Mouse (Mus musculus) spleen, postnatal 14 days (tissue): ENCODE results near the gene Narfl.
A peak's percentile ranks its signal among the peaks of the same experiment; 100 is the strongest.

Source experiments
- DNase-seq, 2 experiments: peaks; one replicate each; pipeline ENCODE4 v3.0.0; 2021 to 2022; ENCODE audit warnings: low spot score in 2 of 2

Narfl gene

DNA sequence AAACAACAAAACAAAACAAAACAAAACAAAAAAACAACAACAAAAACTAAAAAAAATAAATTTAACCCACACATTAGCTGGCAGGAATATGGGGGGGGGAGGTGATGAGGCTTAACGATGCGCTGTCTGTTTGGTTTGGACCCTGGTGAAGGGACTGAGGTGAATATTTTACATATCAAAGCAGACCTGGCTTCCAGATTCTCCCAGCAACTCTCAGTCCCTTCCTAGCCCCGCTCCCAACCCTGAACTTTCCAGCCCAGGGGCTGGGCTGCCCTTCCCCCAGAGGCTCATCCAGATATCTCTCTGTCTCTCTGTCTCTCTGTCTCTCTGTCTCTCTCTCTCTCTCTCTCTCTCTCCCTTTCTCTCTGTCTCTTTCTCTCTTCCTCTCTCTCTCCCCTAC, 11.0 kb upstream of the Narfl start:
- DNase-seq: no peak

DNA sequence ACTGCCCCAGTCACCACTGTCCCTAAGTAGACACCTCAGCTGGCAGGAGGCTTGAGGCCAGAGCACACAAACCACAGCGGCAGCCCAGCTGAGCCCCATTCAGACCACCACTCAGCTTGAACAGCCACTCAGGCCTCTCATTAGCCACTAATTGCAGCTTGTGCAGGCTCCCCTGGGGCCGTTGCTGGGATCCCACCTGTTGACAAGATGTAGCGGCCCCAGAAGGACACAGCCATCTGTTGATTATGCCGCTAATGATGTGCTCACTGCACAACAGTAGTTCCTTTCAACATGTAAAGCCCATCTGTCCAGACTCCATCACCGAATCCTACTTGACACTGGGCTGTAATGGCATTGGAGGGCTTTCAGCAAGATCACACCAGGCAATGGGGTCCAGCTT, 7.7 kb upstream of the Narfl start:
- DNase-seq: no peak

DNA sequence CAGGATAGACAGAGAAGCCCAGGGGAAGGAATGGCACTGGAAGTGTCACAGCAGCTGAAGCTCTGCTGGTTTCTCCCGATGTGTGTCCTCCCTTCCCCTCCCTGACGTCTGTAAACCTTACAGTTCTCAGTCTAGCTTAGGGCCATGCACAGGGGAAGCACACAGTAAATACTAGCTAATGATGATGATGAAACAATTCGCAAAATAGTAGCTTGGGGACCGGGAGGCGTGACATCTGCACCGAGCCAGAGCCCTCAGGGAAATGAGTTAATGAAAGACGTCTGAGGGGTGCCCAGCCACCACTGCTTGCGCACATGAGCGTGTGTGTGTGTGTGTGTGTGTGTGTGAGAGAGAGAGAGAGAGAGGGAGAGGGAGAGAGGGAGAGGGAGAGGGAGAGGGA, 4.2 kb upstream of the Narfl start:
- DNase-seq: no peak

DNA sequence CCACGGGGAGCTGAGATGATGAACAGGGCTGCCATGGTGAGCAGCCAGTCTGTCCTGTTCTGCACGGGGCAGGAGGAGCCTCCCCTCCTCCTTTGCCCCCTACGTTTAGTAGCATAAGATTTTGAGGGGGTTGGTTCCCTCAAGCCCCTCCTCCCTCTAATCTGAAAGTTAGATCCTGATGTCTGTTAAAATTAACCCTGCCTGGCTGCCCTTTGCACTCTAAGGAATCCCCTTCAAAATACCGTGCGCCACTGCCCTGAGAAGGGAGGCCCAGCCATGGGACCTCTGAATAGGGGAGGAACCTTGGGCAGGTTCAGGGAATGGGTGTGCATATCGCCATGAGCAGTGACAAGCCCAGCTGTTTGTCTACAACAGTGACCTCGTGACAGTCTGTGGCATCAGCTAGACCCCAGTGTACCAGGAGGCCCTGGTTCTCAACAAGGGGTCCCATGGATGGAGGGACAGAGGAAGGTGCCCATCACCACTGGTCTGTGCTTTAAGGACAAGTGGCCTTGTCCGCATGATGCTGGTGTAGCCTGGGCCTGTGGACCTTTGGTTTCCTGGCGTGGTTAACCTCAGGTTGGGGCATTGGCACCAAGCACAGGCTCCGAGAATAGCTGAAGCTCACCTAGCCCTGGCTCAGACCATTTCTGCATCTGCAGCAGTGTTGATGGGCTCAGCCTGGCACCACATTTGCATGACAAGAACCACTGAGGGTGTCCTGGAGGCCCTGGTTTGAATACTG, 1.9 kb downstream of the Narfl start:
- DNase-seq: no peak

DNA sequence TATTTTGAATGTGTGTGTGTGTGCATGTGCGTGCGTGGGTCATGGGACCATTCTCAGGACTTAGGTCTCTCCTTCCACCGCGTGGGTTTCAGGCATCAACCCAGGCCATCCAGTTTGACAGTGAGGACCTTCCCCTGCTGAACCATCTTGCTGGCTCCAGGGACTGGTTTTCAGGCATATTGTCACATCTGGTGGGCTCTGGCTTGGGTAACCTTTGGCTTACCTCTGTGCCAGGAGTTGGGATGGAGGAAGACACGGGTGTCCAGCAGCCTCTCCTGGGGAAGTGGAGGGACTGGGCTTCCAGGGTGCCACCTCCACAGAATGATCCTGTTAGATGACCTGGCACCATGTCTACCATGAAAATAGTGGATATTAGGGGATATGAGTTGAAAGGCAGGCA, 4.4 kb downstream of the Narfl start:
- DNase-seq: no peak

DNA sequence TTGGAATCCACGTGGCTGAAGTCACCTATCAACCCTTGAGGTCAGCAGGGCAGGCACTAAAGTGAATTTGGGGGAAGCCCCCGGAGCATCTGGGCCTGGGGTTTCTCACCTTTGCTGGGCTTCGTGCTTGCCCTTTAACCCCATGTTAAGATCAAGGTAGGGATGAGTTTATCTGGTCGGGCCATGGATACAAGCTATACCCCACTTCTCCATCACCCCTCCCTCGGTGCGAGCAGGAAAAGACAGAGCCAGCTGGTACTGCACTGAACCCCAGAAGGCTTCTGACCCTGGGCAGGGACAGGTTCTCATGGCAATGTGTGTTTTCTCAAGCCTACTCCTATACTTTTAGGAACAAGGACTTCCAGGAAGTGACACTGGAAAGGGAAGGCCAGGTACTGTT, 7.8 kb downstream of the Narfl start:
- DNase-seq: no peak

DNA sequence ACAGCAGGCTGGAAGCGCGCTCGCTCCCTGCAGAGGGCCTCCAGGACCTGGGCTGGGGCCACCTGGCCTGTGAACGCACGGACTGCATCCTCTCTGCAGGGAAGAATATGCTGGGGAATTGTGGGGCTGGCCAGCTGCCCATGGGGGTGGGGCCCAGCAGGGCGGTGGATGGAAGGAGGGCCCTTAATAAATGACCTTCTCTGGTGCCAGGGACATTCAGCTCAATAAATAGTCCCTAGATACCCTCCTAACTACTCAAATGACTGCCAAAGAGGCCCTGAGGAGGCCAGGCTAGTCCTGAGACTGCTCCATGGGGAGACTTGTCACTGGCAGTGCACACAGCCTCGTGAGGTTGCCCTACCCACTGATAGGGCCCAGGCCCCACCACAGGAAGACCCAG, 9.5 kb downstream of the Narfl start:
- DNase-seq: no peak

DNA sequence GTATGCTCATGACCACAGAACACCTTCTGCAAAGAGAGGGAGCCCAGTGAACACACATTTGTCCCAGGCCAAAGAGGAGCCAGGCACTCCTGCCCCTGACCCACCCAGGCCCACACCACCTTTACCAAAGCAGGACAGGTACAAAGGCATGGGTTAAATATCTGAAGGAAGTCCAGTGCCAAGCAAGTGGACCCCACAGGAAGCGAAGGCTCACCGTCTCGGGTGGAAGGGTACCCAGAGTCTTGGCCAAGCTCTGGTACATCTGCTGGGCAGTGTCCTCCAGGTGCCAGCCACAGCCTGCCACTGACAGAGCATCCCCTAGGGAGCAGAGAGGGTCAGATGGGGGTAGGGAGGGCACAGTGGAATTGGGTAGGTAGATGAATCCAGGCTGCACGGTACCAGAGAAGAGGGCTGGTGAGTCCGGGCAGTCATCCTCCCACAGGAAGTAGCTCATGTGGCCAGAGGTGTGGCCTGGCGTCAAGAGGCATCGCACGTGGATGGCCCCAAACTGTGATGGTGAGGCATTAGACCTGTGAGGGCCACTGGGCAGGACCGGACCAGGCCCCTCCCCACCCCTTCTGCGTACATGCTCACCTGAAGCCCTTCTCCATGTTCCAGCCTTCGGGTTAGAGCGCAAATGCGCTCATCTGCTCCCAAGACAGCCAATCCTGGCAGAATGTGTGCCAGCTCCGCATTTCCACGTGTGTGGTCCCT, 10.4 kb downstream of the Narfl start:
- no peak for DNase-seq

DNA sequence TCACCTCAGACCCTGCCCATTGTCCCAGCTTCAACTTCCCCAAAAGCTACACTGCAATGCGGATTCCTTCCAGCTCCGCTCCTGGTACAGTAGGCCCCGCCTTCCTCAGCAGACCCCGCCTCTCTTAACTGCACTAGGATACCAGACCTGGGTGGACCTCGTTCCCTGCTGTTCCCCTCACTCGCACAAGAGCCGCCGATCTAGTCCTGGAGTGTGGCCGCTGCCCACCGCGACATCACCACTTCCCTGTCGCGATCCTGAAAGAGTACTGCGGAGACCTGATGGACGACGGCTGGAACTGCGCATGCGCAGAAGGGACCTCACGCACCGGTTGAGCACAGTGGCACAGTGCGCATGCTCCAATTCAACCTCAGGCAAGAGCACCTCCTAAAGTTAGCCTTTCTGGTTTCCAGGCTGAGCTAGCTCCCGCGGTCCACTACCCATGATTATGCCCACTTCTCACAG, 11.7 kb downstream of the Narfl start, which contains the start of gene Haghl:
Gene Haghl (minus strand): TSS at position 393 of the 465 bp plus-strand sequence.
- peak; percentile 86 to 91 for DNase-seq

DNA sequence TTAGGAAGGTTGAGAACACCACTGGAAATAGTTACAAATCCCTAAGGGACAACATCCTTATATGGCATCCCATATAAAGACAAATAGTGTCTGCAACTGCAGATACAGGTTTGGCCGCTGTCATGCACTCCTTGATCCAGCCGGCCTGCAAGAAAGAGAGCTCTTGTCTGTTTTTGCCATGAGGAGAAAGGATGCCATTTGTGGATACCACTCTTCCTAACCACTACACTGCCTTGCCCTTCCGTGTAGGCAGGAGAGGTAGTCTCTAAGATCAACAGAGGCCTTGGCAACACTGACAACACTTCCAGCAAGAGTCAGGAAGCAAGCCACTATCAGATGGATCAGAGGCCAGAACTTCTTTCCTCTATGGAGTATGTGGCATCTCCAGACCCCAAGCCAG, 12.7 kb downstream of the Narfl start, which contains the start of gene Ccdc78:
Gene Ccdc78 (plus strand): TSS at position 301 of the 400 bp plus-strand sequence.
- no peak for DNase-seq

DNA sequence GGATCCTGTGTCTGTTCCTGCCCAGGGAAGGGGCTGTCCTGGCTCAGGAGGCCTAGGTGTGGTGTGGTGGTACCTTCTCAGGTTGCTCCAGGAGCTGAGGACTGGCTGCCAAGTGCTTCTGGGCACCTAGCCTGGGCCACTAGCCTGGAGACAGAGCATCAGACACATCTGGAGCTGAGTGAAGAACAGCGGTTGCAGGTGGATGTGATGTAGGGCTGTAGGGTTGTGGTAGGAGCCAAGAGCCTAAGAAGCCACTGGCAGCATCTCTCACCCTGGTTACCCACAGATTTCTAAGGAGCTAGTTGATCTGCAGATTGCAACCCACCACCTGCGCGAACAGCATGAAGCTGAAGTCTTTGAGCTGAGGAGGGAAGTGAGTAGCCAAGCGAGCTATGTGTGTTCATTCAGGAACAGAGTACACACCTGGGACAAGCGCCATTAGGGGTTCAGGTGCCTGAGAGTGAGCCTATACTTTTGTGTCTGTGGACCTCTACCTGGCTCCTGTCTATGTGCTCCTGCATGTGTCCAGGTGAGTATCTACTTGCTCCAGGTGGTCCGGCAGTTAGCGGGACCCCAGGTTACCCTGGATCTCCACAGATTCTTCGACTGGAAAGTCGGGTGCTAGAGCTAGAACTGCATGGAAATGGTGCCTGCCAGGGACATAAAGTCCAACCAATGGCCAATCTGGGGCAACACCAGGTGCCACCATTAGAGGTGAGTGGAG, 13.4 kb downstream of the Narfl start:
- DNase-seq: no peak

DNA sequence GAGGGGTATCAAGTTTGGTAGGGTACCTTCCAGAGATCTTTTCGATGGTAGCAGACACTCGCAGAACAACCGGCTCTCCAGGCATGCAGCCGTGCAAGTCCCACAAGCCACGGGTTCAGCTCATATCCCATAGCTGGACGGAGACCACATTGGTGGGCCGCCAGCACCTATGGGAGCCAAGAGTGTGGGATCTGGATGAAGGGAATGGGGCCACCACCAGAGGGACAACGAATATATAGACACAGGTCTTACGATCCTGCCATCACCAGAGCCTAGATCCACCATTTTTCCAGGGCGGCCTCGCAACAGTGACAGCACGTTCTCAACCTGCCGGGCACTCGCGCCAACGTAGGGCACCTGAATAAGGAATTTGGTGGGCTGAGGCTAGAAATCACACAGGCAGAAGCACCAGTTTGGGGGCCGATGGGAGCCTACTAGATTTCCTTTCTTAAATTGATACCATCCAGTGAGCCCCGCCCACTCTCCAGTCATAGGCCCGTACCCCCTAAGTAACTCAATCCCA, 17.8 kb downstream of the Narfl start:
- DNase-seq: no peak

DNA sequence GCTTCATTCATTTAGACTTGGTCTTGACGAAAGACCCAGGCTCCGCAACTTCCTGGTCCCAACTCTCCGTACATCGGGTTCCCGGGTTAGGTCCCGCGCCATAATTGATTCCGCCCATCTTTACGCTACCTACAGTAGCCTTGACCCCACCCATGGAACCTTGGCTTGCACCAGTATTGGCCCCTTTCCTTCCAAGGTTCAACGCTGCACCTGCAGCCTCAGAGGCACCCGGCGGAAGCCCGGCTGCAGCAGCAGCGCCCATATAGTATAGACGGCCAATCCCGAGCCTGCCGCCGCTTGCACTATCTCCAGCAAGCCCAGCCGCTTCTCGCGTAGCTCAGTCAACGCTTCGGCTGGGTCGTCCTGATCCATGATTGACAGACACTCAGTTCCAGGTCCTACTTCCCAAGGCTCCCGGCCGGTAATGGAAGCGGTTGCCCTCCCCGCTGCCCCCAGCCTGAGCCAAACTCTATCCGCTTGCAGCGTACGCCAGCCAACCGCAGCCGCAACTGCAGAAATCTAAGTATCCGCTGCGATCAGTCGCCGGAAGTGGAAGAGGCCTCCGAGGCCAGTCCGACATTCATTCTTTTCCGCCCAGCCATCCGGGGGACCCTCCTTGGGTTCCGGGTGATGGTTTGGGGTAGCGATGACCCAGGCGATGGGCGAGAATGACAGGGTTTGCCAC, 18.4 kb downstream of the Narfl start:
- peak; percentile 80 to 86 for DNase-seq

DNA sequence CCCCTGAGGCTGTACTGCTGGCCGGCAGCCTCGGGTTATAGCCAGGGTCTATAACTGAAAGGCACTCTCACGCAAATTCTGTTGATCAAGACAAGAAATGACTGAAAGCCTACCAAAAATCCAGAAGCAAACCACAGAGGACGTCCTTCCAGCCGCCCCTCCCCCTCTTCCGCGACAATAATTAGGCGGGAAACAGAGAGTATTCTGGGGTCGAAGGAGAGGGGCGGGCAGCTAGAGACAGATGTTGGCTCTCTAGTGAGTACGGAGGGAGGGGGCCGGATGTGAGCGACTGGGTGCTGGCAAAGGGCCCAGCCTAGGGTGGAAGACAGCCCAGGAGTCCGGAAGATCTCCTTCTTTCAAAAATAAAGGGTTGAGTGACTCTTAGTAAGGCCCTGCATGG, 19.0 kb downstream of the Narfl start, which contains the start of gene Fam173a:
Gene Fam173a (minus strand): TSS at position 287 of the 400 bp plus-strand sequence.
- DNase-seq: peak; percentile 51 to 64

DNA sequence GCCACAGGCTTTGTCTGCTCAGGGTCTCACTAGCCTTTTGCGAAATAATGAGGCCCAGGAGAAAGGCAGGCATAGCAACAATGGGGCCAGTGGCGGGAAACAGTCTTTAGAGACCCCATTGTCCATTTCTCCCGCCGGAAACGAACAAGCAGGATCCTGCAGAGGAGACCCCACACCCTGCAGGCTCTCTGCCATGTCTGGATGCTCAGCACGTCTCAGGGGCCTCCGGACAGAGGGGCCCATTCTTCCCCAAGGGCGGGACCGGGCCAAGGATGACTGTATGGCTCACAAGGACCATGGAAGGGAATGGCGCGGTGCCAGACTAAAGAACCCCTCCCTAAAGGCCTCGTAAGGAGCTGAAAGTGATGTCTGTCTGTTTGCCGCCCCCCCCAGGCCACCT, 20.6 kb downstream of the Narfl start:
- DNase-seq: no peak

DNA sequence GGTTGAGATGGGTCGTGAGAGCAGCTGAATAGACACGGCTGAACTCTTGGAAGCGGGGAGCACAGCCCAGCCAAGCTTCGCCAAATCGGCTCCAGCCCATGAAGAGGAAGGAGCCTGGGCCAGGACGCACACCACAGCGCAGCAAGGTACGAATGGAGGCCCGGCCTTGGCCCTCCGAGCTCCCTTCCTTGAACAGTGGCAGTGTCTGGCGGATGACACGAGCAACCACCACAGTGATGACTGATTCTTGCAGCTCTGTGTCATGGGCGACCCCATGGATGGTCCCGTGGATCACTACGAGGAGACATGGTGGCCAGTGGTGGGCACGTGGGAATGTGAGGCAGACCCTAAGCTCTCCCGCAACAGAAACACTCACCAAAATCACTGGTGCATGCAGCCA, 21.4 kb downstream of the Narfl start:
- DNase-seq: no peak

DNA sequence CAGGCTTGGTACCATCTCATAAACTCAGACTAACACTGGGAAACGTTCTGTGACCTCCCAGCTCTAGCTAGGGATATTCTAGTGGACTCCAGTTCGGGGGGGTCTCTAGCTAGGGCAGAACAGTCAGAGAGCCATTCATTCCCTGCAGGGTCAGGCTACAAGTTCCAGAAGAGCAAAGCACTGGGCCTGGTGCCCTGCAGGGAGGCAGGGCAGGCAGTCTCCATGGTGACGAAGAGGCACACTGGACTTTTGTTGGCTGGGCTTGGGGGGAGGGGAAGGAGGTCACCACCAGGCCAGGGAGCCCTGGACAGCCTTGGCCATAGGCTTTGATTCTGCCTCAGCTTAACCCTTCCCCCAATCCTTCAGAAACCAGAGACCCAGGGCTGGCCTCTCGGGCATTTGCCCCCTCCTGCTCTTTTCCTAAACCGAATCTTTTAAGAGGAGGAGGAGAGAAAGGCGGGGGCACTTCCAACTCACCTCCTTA, 22.1 kb downstream of the Narfl start, which contains the start of gene AC134908.4:
Gene AC134908.4 (minus strand): TSS at position 51 of the 484 bp plus-strand sequence.
- DNase-seq: no peak

DNA sequence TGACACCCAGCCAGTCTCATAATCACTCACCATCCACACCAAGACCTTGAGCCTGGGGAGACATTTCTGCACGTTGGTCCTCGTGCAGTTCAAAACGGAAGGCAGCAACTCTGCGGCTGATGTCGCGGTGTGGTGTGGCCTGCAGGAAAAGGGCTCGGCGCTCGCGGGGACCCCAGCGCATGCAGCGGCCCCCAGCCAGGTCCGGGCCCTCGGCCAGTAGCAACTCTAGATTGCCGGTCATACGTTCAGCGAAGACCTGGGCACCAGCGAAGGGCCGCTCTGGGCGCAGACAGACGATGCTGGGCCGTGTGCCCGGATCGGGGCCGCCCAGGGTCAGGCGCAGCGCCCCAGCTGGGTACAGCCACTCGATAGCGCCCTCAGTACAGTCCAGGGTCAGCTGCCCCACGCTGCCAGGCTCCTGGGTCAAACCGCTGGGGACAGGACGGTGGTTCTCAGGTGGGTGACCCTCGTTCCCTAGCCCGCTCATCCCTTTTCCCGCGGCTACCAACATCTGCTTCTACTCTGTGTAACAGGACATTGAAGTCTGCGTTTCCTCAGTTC, 22.7 kb downstream of the Narfl start:
- no peak for DNase-seq

DNA sequence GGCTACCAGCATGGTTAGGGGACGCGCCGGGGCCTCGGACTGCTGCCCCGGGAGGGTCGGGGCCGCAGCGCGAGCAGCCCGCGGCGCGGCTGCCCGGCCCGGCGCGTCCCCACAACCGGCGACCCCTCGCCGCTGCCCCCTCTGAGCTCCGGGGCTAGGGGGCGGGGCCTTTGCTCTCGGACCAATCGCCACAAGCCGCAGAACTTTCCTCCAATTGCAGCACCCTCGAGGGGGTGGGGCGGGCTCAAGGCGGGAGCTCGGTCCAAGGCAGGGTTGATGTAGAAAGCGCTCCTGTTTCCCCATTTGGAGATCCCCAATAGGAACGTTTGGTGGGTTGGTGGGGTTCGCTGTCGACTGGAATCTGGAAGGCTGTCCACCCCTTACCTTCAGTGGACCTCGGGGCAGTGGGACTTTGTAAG, 23.4 kb downstream of the Narfl start, which contains the start of gene Metrn:
Gene Metrn (minus strand): TSS at position 186 of the 419 bp plus-strand sequence.
- peak; percentile 75 to 83 for DNase-seq

DNA sequence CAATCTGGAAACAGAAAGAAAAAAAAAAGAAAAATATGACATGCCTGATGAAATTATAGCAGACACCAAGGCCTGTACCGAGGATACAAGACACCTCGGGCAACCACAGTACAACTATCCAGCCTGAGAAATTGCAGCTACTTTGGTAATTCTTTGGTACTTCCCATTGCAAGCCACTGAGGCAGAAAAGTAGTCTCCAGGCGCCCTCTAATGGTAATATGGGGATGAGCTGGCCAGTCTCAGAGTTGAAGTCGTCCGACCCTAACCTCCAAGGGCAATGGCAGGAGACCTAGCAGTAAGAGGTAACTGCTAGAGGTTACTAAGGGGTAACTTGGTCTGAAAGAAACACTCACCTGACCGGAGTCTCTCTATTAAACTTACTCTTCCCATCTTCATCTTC, 27.5 kb downstream of the Narfl start:
- peak; percentile 40 to 60 for DNase-seq
